Mouse (Mus musculus): ENCODE results near the gene Slc50a1.
A peak's percentile ranks its signal among the peaks of the same experiment; 100 is the strongest.

Slc50a1 gene

DNA sequence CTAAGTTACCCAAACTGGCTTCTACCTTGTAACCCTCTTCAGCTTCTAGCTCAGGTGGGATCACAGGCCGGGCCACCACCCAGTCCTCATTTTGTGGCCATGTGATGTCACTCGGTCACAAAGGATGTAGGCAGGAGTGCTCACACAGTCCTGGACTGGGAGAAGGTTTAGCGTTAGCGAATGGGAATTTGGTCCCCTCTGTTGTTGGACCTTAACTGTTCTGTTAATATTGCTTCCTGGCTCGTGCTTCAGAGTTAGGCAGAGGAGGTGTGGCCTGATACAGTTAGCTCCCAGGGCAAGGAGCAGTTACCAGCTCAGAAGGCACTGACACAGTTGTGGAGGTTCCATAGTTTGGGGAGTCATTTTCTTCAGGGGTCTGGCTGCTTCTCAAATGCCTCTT lies 23.8 kb upstream of the Slc50a1 start:
- DNase-seq = no peak

DNA sequence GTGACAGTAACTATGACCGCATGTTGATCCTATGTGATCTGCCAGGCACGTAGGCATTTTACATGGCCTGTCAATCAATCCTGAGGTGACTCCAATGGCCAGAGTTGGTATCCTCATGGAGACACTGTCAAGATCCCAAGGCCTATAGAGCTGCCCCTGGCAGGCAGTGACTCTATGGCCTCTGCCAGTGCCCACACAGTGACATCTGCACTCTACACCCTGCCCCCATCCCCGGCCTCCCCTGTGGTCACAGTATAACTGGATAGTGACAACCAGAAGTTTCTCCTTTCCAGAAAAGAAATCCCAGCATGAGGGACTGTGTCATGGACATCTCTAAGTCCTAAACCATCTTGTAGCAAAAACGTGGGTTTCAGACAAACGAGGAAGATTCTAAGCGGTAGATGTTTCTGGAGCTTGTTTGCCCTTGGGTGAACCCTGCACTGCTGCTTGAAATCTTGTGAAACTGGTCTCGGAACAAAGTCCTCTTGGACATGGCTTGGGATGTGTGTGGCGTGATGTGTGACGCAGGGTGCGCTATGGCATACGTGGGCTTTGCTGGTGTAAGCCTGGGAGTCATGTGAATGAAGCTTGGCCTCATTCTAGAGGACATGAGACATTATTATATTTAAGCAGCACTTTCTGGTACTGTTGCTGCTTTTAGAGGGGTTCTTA lies 23.0 kb upstream of the Slc50a1 start:
- DNase-seq = no peak

DNA sequence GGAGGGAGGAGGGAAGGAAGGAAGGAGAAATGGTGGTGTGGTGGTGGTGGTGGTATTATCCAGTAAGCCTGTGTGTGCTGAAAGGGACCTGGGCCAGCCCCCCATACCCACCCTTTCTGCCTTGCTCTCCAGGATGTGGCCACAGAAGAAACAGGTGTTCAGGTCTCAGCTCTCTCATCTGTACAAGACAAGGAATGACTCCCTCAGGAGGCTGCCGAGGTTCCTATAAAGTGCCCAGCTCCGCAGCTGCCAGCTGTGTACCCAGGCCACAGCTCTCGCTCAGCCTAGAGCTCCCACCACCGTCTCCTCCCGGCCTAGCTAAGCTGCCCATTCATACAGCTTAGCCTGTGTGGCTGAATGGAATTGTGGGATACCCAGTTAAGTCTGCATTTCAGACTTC lies 21.9 kb upstream of the Slc50a1 start:
- DNase-seq = no peak

DNA sequence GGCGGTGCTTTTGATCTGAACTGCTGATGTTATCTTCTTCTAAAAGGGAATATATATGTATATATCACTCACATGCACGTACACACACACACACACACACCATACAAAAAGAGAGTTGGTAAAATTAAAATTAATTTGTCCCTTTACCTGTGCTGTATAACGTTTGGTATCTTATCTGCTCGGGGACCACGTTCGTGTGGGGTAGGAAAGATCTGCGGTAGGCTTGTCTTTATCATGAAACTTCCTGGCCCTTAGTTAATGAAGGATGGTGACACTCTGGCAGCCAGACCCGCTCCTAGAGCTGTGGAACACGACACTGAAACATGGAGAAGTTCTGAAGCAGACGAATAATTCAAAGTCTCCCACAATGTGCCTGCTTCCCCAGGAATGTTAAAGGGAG lies 21.5 kb upstream of the Slc50a1 start:
- DNase-seq = no peak

DNA sequence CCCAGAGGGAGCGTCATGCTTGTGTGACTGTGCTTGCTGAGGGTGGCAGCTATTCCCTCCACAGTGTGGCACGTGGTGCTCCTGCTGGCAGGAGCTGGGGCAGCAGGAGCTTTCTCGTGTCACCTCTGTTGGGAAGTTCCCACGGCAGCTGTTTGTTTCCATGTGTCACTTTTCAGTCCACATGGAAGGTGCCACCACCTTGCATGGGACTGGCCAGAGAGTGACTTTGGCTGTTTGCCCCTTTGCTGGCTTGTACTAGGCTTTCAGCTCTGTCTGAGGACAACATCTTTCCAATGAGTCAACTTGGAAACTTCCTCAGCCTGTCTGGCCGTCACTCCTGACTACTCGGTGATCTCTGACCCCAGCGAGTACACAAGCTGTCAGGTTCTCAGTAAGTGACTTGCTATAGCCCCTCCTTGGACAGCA lies 18.1 kb upstream of the Slc50a1 start:
- DNase-seq = no peak

DNA sequence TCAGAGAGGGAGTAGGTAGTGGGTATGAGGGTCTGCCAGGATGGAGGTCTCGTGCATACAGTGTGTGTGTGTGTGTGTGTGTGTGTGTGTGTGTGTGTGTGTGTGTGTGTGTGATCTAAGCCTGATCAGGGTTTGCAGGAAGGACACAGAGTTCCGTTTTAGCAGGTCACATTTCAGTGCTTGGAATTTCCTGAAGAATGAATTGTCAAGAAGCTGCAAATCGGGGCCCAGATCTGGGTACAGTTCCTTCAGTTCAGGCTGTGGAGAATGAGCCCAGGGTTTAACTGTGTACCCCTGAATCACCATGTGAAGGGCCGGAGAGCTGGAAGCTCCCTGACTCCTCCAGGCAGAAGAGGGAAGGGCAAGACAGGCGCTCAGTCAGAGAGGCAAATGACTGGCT lies 16.9 kb upstream of the Slc50a1 start:
- DNase-seq = no peak

DNA sequence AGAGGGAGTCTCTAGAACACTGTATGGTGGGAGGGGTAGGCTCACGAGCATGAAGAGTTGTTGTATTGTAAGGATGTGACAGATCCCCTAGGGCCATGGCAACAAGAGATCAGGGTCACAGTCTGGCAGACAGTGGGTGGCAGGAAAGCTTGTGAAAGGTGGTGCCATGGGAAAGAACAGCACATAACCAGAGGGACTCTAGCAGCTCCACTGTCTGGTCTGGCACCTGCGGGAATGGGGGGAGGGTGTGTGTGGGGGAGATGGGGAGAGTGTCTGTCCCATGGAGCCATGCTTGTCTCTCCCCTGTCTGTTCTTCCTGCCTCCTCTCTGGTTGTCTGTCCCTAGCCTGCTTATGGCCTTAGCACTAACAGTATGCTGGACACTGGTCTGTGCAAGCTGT lies 15.2 kb upstream of the Slc50a1 start:
- DNase-seq = no peak

DNA sequence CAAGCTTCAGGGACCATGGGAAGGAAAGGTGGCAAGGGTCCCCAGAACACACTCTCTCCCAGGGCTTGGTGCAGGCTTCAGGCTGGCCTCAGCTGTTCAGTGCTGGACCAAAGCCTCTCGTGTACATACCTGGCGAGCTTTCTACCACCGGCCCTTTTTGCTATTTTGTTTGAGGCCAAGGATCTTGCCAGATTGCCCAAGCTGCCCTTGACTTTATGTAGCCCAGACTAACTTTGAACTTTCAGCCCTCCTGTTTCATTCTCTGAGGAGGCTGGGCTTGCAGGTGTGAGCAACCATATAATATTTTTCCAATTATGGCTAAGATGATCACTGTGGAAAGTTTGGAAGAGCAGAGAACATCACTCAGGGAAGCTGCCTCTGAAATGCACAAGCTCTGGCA lies 13.9 kb upstream of the Slc50a1 start:
- DNase-seq = no peak

DNA sequence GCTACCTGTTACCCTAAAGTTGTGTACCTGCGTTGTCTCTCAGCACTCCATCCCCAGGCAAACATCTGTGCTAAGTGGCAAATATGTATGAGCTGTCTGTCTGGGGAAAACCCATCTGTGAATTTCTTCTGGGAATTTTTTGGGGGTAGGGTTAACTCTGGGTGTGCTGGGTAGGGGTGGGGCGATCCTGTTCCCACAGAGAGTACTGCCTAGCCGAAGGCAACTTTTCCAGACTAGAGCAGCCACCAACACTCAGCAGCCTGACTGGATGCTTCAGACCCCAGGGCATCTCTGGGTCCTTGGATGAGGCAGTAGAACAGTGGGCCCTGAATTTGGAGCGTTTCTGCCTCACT lies 11.9 kb upstream of the Slc50a1 start:
- no peak for DNase-seq

DNA sequence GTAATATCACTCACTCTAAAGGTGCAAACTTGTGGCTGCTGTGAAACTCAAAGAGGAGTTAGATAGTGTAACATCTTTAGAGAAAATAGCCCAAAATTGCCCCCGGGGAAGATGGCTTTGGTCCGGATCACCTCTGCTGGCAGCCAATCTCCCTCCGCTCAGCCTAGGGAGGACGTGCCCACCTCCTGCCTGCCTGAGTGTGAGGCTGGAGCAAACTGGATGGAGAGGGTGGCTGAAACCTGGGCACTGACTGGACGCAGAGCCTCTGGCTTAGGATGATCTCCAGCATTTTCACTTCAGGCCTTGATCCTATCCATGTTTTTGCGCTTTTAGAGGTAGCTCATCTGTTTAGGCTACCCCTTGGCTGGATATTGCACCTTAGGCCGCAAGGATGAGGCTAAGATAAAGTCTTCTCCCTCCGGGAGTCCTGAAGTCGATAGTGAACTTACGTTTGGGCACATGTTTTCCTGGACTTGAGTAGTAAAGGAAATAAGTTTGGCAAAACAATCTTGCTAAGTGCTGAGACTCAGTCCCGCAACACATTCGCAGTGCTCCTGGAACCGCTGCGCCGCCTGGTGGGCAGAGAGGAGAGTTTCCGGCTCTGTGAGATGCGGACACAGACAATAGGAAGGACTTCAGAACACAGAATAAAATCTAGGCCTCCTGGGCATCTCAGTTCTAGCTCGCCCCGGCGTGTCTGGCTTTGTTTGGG lies 11.4 kb upstream of the Slc50a1 start:
- DNase-seq = peak; percentile 56 to 60

DNA sequence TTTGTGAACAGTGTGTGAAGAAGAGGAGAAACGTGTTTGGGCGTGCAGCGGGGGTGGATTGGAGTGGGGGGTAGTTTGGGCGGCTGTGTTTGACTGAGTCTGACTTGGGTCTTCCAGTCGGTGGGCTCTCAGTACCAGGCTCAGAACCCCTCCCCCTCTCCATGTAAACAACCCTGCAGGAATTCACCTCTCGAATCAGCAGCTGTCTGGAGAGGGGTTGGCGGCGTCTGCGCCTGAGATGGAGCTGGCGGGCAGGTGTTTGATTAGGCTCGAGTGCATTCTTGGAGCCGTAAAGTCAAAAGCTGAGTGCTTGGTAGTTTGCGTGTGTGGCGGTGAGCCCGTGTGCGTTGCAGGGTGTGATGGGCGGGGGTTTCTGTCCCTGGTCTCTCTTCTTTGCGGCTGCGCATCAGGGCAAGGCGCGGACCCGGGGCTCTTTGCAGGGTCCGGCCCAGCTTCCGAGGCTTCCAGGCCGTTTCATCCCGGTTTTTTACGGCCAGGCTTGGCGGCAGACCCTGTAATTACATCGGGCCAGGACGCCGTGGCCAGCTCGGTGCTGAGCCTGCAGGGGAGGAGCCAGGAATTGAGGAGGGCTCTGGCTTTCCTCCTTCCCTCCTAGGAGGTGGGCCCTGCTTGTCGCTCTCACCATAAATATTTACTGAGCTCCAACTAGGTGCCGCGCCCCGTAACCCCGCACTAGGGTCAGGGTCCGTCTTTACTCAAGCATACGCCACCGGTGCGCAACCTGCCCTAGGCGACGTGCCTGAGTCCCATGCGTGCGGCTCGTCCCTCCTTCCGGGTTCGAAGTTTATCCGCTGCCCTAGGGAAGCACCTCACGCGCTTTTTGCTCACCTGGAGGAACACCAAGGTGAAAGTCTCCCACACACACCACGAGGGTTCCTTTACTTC lies 10.5 kb upstream of the Slc50a1 start, which contains the start of gene Efna1:
Gene Efna1, minus strand, starts transcription at position 537 of the 906 bp plus-strand sequence.
- no peak for DNase-seq

DNA sequence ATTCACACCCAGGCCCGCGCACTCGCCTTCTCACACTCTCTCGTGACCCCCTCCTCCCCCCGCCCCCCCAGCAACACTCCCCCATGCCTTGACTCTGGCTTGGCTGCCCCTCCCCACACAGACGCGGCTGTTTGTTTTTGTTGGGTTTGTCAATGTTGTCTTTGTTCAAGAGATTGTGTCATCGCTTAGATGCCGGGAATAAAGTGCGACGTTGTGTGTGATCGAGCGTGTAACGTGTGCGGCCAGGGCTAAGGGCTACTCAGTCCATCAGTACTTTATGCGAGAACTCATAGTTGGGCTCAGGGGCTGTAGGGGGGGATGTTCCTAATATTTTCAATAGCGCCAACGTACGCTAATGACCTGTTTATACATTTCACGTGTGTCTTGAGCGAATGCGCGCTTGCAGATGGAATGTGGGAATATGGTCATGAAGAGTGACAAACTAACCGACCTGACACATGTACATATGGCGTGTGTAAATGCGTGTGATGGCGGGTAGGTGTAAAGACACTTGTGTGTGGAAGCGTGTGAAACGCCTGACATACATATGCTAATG lies 9.8 kb upstream of the Slc50a1 start:
- DNase-seq = no peak

DNA sequence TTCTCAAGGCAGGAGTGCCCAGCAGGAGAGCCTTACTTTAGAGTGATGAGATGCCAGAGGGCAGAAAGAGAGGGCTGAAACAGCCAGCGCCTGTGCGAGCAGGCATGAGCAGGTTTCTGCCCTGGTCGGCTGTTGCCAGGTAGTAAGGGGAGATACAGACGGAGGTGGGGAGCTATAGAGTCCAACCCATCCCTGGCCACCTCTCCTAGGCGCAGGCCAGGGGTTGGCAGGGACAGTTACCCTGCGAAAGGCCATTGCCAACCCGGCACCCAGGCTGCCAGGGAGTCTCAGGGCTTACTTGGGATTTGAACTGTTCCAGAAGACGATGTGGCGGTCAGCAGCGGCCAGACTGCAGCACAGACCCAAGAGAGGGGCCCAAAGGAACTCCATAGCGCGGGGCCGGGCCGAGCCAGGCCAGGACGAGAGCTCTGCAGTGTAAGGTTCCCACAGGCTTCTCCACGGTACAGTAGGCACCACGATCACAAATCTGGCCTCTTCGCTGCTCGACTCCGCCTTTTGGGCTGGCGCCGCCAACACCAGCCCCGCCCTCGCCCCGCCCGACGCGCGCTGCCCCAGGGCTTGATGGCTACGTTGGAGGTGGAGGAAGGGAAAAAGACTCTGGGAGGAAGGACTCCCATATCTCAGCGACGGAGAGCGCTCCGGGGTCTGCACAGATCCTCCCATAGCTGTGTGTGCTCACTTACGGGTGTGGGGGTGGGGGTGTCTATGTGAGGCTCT lies 9.0 kb upstream of the Slc50a1 start:
- no peak for DNase-seq

DNA sequence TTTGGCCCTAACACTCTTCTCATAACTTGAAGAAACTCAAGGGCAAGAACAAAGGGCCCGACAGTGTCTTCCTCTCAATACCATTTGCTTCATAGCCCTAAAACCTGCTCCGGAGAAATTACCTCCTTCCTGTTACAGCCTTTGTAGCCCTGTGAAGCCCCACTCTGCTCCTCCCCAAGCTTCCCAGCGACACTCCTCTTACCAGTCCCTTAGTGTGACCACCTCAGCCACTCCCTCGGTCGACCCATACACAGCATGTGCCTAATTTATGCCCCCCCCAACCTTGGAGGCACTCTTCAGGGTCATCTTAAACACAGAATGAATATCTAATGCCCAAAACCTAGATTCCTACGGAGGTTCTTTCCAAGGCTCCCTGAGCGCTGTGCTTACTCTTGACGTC lies 8.3 kb upstream of the Slc50a1 start:
- DNase-seq = no peak

DNA sequence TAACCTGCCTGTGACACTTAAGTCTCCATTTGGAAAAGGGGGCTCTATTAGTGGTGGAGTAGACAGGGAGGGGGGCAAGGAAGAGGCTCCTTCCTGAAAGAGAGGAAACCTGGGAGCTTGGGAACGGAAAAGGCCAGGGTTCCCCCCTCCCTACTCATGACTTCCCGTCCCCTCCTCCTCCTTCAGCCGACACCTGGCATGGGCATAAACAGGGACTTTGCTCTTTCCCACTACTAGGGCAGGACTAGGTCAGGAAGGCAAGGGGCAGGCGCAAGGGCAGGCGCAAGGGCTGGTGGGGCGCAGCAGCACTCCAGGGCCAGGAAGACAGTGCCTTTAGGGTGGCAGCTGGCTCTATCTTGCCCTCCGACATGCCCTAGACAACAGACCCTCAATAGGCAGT lies 7.7 kb upstream of the Slc50a1 start:
- no peak for DNase-seq

DNA sequence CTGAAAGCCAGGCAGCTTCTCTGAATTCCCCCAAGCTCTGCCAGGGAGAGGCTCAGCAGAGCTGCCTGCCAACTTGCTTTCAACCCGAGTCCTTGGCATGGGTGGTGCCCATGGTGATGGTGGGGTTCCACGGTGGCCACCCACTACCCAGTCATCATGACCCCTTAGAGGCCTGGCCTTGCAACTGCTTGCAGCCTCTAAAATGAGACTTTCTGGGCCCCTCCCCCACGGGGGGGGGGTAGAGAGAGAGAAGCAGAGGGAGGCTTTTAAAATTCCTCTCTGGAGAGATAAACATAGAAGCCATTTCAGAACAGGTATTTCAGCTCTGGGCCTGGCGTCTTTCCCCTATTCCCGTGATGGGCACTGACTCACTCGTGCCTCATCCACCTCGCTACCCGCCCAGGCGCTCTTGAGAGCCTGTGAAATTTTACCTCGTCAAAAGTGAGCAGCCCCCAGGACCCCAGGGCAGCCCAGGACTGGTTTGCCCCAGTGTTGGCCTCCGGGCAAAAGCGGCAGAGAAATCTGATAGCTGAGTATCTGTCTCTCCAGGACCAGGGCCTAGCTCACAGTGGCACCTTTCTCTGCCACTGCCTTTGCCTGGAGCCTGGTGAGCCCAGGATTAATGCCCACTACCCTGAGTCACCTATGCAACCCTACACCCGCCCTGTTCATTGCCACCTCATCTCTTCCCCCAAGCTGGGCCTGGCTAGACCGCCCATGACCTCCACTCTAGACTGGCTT lies 7.1 kb upstream of the Slc50a1 start:
- no peak for DNase-seq

DNA sequence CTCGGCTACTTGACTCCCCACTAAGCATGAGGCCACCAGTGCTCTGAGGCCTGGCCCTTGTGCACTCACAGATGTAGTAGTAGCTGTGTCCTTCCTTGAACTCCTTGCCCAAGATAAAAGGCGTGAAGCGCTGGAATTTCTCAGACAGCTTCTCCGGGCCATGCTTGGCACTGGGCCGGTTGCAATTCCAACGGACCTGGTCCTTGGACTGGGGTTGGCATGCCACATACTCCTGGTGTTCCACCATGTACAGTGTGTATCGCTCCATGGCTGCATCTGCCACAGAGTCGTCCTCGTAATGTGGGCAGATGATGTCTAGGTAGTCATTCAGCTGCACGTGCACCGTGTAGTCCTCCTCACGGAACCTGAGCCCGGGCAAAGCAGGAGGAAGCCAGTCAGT lies 5.7 kb upstream of the Slc50a1 start:
- no peak for DNase-seq

DNA sequence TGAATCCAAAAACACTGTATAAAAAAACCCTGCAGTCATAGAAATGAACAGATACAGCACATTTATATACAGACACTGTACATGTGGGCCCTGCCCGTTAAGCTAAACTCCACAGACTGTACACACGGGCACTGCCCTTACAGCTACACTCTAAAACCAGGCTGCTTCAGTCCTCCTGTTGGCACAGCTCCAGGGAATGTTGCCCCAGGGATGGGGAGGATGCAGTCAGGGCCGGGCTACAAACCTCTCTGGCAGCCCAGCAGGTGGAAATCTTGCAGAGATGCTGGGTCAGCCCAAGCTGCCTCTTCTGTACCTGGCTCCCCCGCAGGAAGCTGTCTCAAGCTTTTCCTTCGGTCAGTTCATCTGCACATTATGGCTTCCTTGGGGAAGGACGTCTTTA lies 1.4 kb upstream of the Slc50a1 start:
- DNase-seq = no peak

DNA sequence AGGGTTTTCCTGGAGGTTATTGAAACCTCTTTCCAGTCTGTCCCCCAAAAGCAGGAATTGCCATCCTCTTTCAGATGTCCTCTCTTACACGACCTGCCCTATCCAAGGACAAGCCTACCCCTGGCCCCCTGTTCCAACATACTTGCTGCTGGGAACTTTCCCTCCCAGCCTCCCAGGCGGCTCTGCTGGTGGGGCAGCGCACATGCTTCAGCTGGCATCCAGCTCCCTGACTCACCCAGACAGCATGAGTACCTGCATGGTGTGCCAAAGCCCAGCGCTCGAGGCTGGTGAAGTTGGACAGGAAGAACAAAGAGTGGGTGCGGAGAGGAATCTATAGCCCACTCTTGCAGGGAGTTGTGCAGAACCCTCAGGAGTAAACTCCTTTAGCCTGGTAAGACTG lies 521 bp upstream of the Slc50a1 start:
- no peak for DNase-seq

DNA sequence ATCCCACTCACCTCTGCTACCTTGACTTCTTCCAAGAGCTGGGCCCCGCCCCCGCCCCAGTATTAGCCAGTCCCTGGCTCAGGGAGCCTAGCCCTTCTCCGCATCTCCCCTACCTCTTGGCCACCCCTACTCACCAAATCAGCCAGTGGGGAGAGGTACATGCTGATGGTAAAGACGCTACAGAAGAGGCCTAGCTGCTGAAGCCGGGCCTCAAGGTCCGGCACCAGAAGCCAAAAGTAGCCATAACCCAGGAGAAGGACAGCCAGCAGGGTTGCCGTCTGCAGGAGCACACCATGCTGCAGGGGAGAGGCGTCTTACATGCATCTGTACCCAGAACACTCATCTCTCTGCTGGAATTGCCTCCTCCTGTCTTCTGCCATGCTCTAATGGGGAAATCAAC lies 1.5 kb downstream of the Slc50a1 start:
- no peak for DNase-seq

DNA sequence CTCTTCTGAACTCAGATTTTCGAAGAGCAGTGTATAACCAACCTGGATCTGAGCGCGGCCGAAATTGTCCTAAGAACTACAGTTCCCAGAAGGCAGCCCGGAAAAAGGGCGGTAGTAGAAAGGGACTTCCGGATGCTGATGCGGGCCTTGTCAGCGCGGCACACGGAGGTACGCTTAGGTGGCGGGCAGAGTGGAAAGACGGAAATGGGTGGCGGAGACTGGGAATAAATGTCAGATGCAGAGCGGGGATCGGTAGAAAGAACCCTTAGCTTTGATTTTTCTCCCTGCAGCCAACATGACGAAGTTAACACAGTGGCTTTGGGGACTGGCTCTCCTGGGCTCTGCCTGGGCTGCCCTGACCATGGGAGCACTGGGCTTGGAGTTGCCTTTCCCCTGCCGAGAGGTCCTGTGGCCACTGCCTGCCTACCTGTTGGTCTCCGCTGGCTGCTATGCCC lies 3.9 kb downstream of the Slc50a1 start:
- peak; percentile 67 to 77 for DNase-seq

DNA sequence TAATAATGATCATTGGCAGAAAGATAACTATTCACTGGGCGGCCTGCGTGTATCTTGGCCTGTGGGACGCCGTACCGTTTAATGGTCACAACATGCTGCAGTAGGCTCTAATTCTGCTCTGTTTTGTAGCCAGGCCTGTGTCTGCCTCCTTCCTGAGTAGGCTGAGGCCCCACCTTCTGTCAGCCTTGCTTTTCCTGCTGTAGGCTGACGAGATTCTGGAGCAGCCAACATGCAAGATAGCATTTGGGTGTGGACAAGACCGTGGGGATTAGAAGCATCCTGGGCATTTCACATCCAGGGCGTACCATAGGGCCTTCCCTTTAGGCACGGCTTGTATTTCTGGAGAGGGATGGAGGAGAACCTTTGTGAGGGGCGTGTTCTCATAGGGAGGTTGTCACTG lies 8.0 kb downstream of the Slc50a1 start:
- DNase-seq = no peak
